Mouse (Mus musculus) spleen, adult 2 months (tissue): ENCODE data around the gene Bloc1s3. TPM values are rescaled to one million over a fixed set of nuclear protein-coding genes. Genes with fewer than 3 reads are reported as not detected.

Source experiments
- DNase-seq, 2 experiments: peaks; one replicate each; pipeline versions ENCODE4 v3.0.0 to v3.0.0-alpha.2; 2012 to 2021; ENCODE audit warnings: low spot score in 2 of 2, low read depth in 1 of 2
- H3K27ac ChIP-seq: fragments of 200-500 bp; 2 replicates; pipeline ENCODE4 v1.5.1; 2012; ENCODE audit warnings: low read length, inconsistent platforms; ENCODE audit not compliant: insufficient read depth
- H3K27me3 ChIP-seq: fragments of 200-500 bp; 2 replicates; pipeline ENCODE4 v1.6.1; 2012; ENCODE audit warnings: mild to moderate bottlenecking, moderate library complexity, low read length, inconsistent platforms; ENCODE audit not compliant: control insufficient read depth, insufficient read depth
- H3K36me3 ChIP-seq: fragments of 200-500 bp; 2 replicates; pipeline ENCODE4 v1.6.1; 2012; ENCODE audit warnings: mild to moderate bottlenecking, low read length, inconsistent platforms; ENCODE audit not compliant: control insufficient read depth, insufficient read depth
- H3K4me1 ChIP-seq: fragments of 200-500 bp; 2 replicates; pipeline ENCODE4 v1.6.1; 2011; ENCODE audit warnings: inconsistent platforms; ENCODE audit not compliant: control insufficient read depth, insufficient read depth, insufficient read length
- H3K4me3 ChIP-seq: fragments of 200-500 bp; 2 replicates; pipeline ENCODE4 v1.5.1; 2011; ENCODE audit warnings: mild to moderate bottlenecking, inconsistent platforms; ENCODE audit not compliant: insufficient read depth, insufficient read length; ENCODE audit errors: extremely low read depth
- CTCF ChIP-seq: fragments of 200-500 bp; IDR thresholded peaks from 2 replicates; pipeline ENCODE4 v1.5.1; 2011; ENCODE audit warnings: mild to moderate bottlenecking, inconsistent platforms; ENCODE audit not compliant: insufficient read depth, insufficient read length, insufficient replicate concordance; ENCODE audit errors: extremely low read depth
- POLR2A ChIP-seq: fragments of 200-500 bp; IDR thresholded peaks from 2 replicates; pipeline ENCODE4 v1.6.1; 2011; ENCODE audit warnings: low read depth, low read length, inconsistent platforms
- WGBS: fragments of 180-500 bp; shearing (Covaris S2); methylation state at CpG from one replicate; pipeline ENCODE4 v1.1.7; 2018; 5-methylcytosine and 5-hydroxymethylcytosine counted together
- polyA plus RNA-seq: library from polyadenylated mRNA; depleted of rRNA; stranded (reverse); fragments of >200 nt; gene quantifications from 2 replicates; pipeline ENCODE4 v1.2.3, GENCODE M21; 2012

Bloc1s3 gene
- polyA plus RNA-seq, 1 experiment: 8.8 TPM

GRCm38 (mm10) chr7:19500420-19501363 lies 7.5 kb downstream of the Bloc1s3 start:
- Histone ChIP-seq H3K27ac (peak overlapping the region; percentile 48), H3K4me3 (no peak overlapping the region), H3K27me3 (no peaks in the 10 kb centered on the region), H3K36me3 (no peaks in the 10 kb centered on the region), H3K4me1 (peaks cover 7% of the 10 kb centered on the region; the same call in 1 of the 2 replicates)
- TF ChIP-seq CTCF (no peak), POLR2A (no peak)
- DNase-seq: no peak
- 24% methylated on average over 12 of the region's 12 CpGs for WGBS

GRCm38 (mm10) chr7:19498326-19498725 lies 9.8 kb downstream of the Bloc1s3 start:
- WGBS: 87% methylated on average over 4 of the region's 4 CpGs
- TF ChIP-seq POLR2A (no peak), CTCF (no peak)
- Histone ChIP-seq H3K4me1 (peaks cover 7% of the 10 kb centered on the region; the same call in 1 of the 2 replicates), H3K27ac (no peak overlapping the region), H3K36me3 (no peaks in the 10 kb centered on the region), H3K4me3 (no peak overlapping the region), H3K27me3 (no peaks in the 10 kb centered on the region)
- no peak for DNase-seq

GRCm38 (mm10) chr7:19496214-19496555 lies 12.0 kb downstream of the Bloc1s3 start:
- TF ChIP-seq CTCF (no peak), POLR2A (no peak)
- H3K4me1 ChIP-seq: peaks cover 14% of the 10 kb centered on the region
- DNase-seq: no peak
- H3K36me3 ChIP-seq: no peaks in the 10 kb centered on the region
- no peak overlapping the region for H3K4me3 ChIP-seq
- no peaks in the 10 kb centered on the region for H3K27me3 ChIP-seq
- no peak overlapping the region for H3K27ac ChIP-seq
- WGBS: 75% methylated on average over 5 of the region's 5 CpGs

- Histone ChIP-seq H3K36me3 (no peaks in the 10 kb centered on the region), H3K27me3 (no peaks in the 10 kb centered on the region), H3K27ac (no peak overlapping the region; the same call in 1 of the 2 replicates), H3K4me3 (no peak overlapping the region), H3K4me1 (peaks cover 11% of the 10 kb centered on the region)
- DNase-seq: no peak
- WGBS: 82% methylated on average over 20 of the region's 20 CpGs
- no peak for TF ChIP-seq POLR2A
- TF ChIP-seq CTCF: no peak
These were observed 12.5 kb downstream of the Bloc1s3 start for GRCm38 (mm10) chr7:19495521-19496213.

- Histone ChIP-seq H3K4me3 (no peak overlapping the region), H3K27me3 (no peaks in the 10 kb centered on the region), H3K27ac (no peak overlapping the region), H3K36me3 (no peaks in the 10 kb centered on the region), H3K4me1 (peaks cover 6% of the 10 kb centered on the region; the same call in 1 of the 2 replicates)
- TF ChIP-seq CTCF (no peak), POLR2A (no peak)
- 89% methylated on average over 25 of the region's 25 CpGs for WGBS
- no peak for DNase-seq
These were observed 13.3 kb downstream of the Bloc1s3 start for GRCm38 (mm10) chr7:19494751-19495474.

- H3K27ac ChIP-seq: no peak overlapping the region
- no peak overlapping the region for H3K4me3 ChIP-seq
- no peak for DNase-seq
- no peaks in the 10 kb centered on the region for H3K27me3 ChIP-seq
- TF ChIP-seq CTCF: no peak
- TF ChIP-seq POLR2A: no peak
- peaks cover 6% of the 10 kb centered on the region; the same call in 1 of the 2 replicates for H3K4me1 ChIP-seq
- no peaks in the 10 kb centered on the region for H3K36me3 ChIP-seq
- WGBS: under 1% methylated on average over 26 of the region's 26 CpGs
These were observed 16.4 kb downstream of the Bloc1s3 start for GRCm38 (mm10) chr7:19491731-19492130.
